Mouse (Mus musculus): ENCODE results near the gene Tmem129. TPM values are rescaled to one million over a fixed set of nuclear protein-coding genes. Genes with fewer than 3 reads are reported as not detected.

The Tmem129 gene
- polyA plus RNA-seq, 1 experiment from 2014 or later = 34.0 TPM

GRCm38 (mm10) chr5:33637606-33638350 lies 20.4 kb downstream of the Tmem129 start:
- Histone ChIP-seq H3K27me3 (ENCODE audit: control insufficient read depth, insufficient read depth, low read length) (no peaks in the 10 kb centered on the region), H3K36me3 (ENCODE audit: control insufficient read depth, insufficient read depth, low read length) (peaks cover 11% of the 10 kb centered on the region; the same call in 1 of the 2 replicates), H3K27ac (ENCODE audit: low read length) (no peak overlapping the region), H3K9ac (ENCODE audit: low read length) (no peak overlapping the region), H3K4me1 (ENCODE audit: control insufficient read depth, insufficient read depth, low read length) (no peaks in the 10 kb centered on the region), H3K9me3 (replicated peaks; ENCODE audit: control insufficient read depth, low read length) (no peaks in the 10 kb centered on the region), H3K4me2 (ENCODE audit: low read depth, low read length) (no peak overlapping the region), H3K4me3 (replicated peaks; ENCODE audit: low read length) (no peak overlapping the region)
- 78% methylated on average over 3 of the region's 3 CpGs for WGBS
- no peak for ATAC-seq (ENCODE audit: insufficient read depth, low FRiP score)

GRCm38 (mm10) chr5:33635361-33635760 lies 22.9 kb downstream of the Tmem129 start:
- 82% methylated on average over 3 of the region's 3 CpGs for WGBS
- H3K27me3 ChIP-seq (ENCODE audit: control insufficient read depth, insufficient read depth, low read length) = no peaks in the 10 kb centered on the region
- no peak overlapping the region for H3K4me3 ChIP-seq (replicated peaks; ENCODE audit: low read length)
- peaks cover 11% of the 10 kb centered on the region; the same call in 1 of the 2 replicates for H3K36me3 ChIP-seq (ENCODE audit: control insufficient read depth, insufficient read depth, low read length)
- ATAC-seq (ENCODE audit: insufficient read depth, low FRiP score) = no peak
- no peak overlapping the region for H3K27ac ChIP-seq (ENCODE audit: low read length)
- peaks cover 4% of the 10 kb centered on the region; the same call in 1 of the 2 replicates for H3K4me1 ChIP-seq (ENCODE audit: control insufficient read depth, insufficient read depth, low read length)
- H3K4me2 ChIP-seq (ENCODE audit: low read depth, low read length) = no peak overlapping the region
- no peak overlapping the region for H3K9ac ChIP-seq (ENCODE audit: low read length)
- H3K9me3 ChIP-seq (replicated peaks; ENCODE audit: control insufficient read depth, low read length) = no peaks in the 10 kb centered on the region

DNA sequence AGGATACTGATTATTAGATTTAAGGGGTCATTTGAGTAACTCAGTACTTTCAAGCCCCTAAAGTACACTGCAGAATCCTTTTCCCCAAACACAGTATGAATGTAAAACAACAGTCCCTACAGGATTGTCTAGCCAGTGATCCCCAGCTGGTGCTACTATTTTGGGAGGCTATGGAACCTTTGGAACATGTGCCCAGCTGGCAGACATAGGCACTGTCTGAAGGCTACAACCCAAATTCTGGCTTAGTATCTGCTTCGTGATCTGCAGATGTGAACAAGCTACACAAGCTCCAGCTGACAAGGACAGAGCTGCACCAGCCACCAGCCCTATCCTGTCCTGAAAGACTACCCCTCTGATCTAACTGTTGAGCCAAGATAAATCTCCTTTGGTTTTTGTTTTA lies 25.7 kb downstream of the Tmem129 start:
- no peak overlapping the region for H3K27ac ChIP-seq (ENCODE audit: low read length)
- peaks cover 18% of the 10 kb centered on the region for H3K4me1 ChIP-seq (ENCODE audit: control insufficient read depth, insufficient read depth, low read length)
- no peaks in the 10 kb centered on the region for H3K27me3 ChIP-seq (ENCODE audit: control insufficient read depth, insufficient read depth, low read length)
- no peak overlapping the region for H3K4me2 ChIP-seq (ENCODE audit: low read depth, low read length)
- H3K9ac ChIP-seq (ENCODE audit: low read length) = no peak overlapping the region
- peaks cover 3% of the 10 kb centered on the region; the same call in 1 of the 2 replicates for H3K36me3 ChIP-seq (ENCODE audit: control insufficient read depth, insufficient read depth, low read length)
- H3K9me3 ChIP-seq (replicated peaks; ENCODE audit: control insufficient read depth, low read length) = no peaks in the 10 kb centered on the region
- WGBS = 74% methylated on average over 1 of the region's 1 CpGs
- ATAC-seq (ENCODE audit: insufficient read depth, low FRiP score) = no peak
- H3K4me3 ChIP-seq (replicated peaks; ENCODE audit: low read length) = no peak overlapping the region

GRCm38 (mm10) chr5:33630615-33631014 lies 27.6 kb downstream of the Tmem129 start:
- H3K36me3 ChIP-seq (ENCODE audit: control insufficient read depth, insufficient read depth, low read length) = no peaks in the 10 kb centered on the region
- H3K4me3 ChIP-seq (replicated peaks; ENCODE audit: low read length) = peak overlapping the region; percentile 95
- ATAC-seq (ENCODE audit: insufficient read depth, low FRiP score) = no peak
- H3K9me3 ChIP-seq (replicated peaks; ENCODE audit: control insufficient read depth, low read length) = no peaks in the 10 kb centered on the region
- 48% methylated on average over 4 of the region's 4 CpGs for WGBS
- H3K9ac ChIP-seq (ENCODE audit: low read length) = peak overlapping the region; percentile 78
- peak overlapping the region; percentile 84 for H3K27ac ChIP-seq (ENCODE audit: low read length)
- no peaks in the 10 kb centered on the region for H3K27me3 ChIP-seq (ENCODE audit: control insufficient read depth, insufficient read depth, low read length)
- H3K4me1 ChIP-seq (ENCODE audit: control insufficient read depth, insufficient read depth, low read length) = peaks cover 18% of the 10 kb centered on the region
- peak overlapping the region; percentile 95 for H3K4me2 ChIP-seq (ENCODE audit: low read depth, low read length)

- Histone ChIP-seq H3K27ac (ENCODE audit: low read length) (peak overlapping the region; percentile 84), H3K9ac (ENCODE audit: low read length) (peak overlapping the region; percentile 78), H3K4me2 (ENCODE audit: low read depth, low read length) (peak overlapping the region; percentile 95), H3K27me3 (ENCODE audit: control insufficient read depth, insufficient read depth, low read length) (no peaks in the 10 kb centered on the region), H3K36me3 (ENCODE audit: control insufficient read depth, insufficient read depth, low read length) (no peaks in the 10 kb centered on the region), H3K4me1 (ENCODE audit: control insufficient read depth, insufficient read depth, low read length) (peaks cover 18% of the 10 kb centered on the region), H3K9me3 (replicated peaks; ENCODE audit: control insufficient read depth, low read length) (no peaks in the 10 kb centered on the region), H3K4me3 (replicated peaks; ENCODE audit: low read length) (peak overlapping the region; percentile 95)
- 2% methylated on average over 9 of the region's 9 CpGs for WGBS
- ATAC-seq (ENCODE audit: insufficient read depth, low FRiP score) = peak; percentile 20; the same call in 1 of the 2 replicates
Measured at GRCm38 (mm10) chr5:33630061-33630460, 28.2 kb downstream of the Tmem129 start.

GRCm38 (mm10) chr5:33629301-33629987 lies 28.8 kb downstream of the Tmem129 start, which contains the start of the genes Fam53a and Gm9903:
Gene Fam53a, minus strand, starts transcription at chr5:33629635.
Gene Gm9903, plus strand, starts transcription at chr5:33629925.
- peak within 1 kb of the TSS; percentile 95 for H3K4me2 ChIP-seq (ENCODE audit: low read depth, low read length)
- peaks cover 18% of the 10 kb centered on the region for H3K4me1 ChIP-seq (ENCODE audit: control insufficient read depth, insufficient read depth, low read length)
- peak; percentile 97 for ATAC-seq (ENCODE audit: insufficient read depth, low FRiP score)
- no peaks in the 10 kb centered on the region for H3K27me3 ChIP-seq (ENCODE audit: control insufficient read depth, insufficient read depth, low read length)
- under 1% methylated on average over 84 of the region's 99 CpGs for WGBS
- H3K9me3 ChIP-seq (replicated peaks; ENCODE audit: control insufficient read depth, low read length) = no peaks in the 10 kb centered on the region
- peak within 1 kb of the TSS; percentile 89 for H3K9ac ChIP-seq (ENCODE audit: low read length)
- peak within 1 kb of the TSS; percentile 93 for H3K27ac ChIP-seq (ENCODE audit: low read length)
- peak within 1 kb of the TSS; percentile 95 for H3K4me3 ChIP-seq (replicated peaks; ENCODE audit: low read length)
- no peaks in the 10 kb centered on the region for H3K36me3 ChIP-seq (ENCODE audit: control insufficient read depth, insufficient read depth, low read length)

GRCm38 (mm10) chr5:33628820-33629300 lies 29.4 kb downstream of the Tmem129 start:
- H3K9me3 ChIP-seq (replicated peaks; ENCODE audit: control insufficient read depth, low read length) = no peaks in the 10 kb centered on the region
- H3K9ac ChIP-seq (ENCODE audit: low read length) = peak overlapping the region; percentile 89
- no peak; the same call in 1 of the 2 replicates for ATAC-seq (ENCODE audit: insufficient read depth, low FRiP score)
- H3K27me3 ChIP-seq (ENCODE audit: control insufficient read depth, insufficient read depth, low read length) = no peaks in the 10 kb centered on the region
- peak overlapping the region; percentile 93 for H3K27ac ChIP-seq (ENCODE audit: low read length)
- H3K4me1 ChIP-seq (ENCODE audit: control insufficient read depth, insufficient read depth, low read length) = peaks cover 18% of the 10 kb centered on the region
- WGBS = under 1% methylated on average over 24 of the region's 24 CpGs
- H3K4me3 ChIP-seq (replicated peaks; ENCODE audit: low read length) = peak overlapping the region; percentile 95
- peak overlapping the region; percentile 86 for H3K4me2 ChIP-seq (ENCODE audit: low read depth, low read length)
- no peaks in the 10 kb centered on the region for H3K36me3 ChIP-seq (ENCODE audit: control insufficient read depth, insufficient read depth, low read length)

- Histone ChIP-seq H3K9ac (ENCODE audit: low read length) (peak overlapping the region; percentile 56), H3K4me2 (ENCODE audit: low read depth, low read length) (peak overlapping the region; percentile 86), H3K36me3 (ENCODE audit: control insufficient read depth, insufficient read depth, low read length) (no peaks in the 10 kb centered on the region), H3K27ac (ENCODE audit: low read length) (peak overlapping the region; percentile 27; the same call in 1 of the 2 replicates), H3K27me3 (ENCODE audit: control insufficient read depth, insufficient read depth, low read length) (no peaks in the 10 kb centered on the region), H3K4me3 (replicated peaks; ENCODE audit: low read length) (peak overlapping the region; percentile 95), H3K4me1 (ENCODE audit: control insufficient read depth, insufficient read depth, low read length) (peaks cover 18% of the 10 kb centered on the region), H3K9me3 (replicated peaks; ENCODE audit: control insufficient read depth, low read length) (no peaks in the 10 kb centered on the region)
- no peak for ATAC-seq (ENCODE audit: insufficient read depth, low FRiP score)
- WGBS = 23% methylated on average over 4 of the region's 4 CpGs
Measured at GRCm38 (mm10) chr5:33627968-33628367, 30.2 kb downstream of the Tmem129 start.

DNA sequence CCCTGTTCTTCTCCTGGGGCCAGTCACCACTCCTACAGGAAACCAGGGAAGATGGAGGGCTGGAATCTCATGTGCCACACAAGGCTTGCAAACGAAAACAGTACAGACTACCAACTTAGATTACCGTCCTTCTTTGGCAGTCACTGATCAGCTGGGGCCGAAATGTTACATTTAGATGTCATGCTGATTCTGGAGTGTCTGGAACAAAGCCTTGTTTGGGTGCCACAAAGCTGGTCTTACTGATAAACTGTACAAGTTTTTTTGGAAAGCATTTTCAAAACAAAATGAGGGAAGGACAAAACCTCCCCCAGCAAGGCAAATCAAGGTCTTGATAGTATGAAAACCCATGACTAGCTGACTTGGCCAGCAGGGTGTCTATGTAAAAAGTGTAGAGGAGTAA lies 34.5 kb downstream of the Tmem129 start:
- H3K9me3 ChIP-seq (replicated peaks; ENCODE audit: control insufficient read depth, low read length) = no peaks in the 10 kb centered on the region
- H3K27ac ChIP-seq (ENCODE audit: low read length) = no peak overlapping the region
- H3K4me2 ChIP-seq (ENCODE audit: low read depth, low read length) = no peak overlapping the region
- WGBS = 83% methylated on average over 3 of the region's 3 CpGs
- H3K4me3 ChIP-seq (replicated peaks; ENCODE audit: low read length) = no peak overlapping the region
- H3K36me3 ChIP-seq (ENCODE audit: control insufficient read depth, insufficient read depth, low read length) = no peaks in the 10 kb centered on the region
- H3K4me1 ChIP-seq (ENCODE audit: control insufficient read depth, insufficient read depth, low read length) = peaks cover 8% of the 10 kb centered on the region
- no peak overlapping the region for H3K9ac ChIP-seq (ENCODE audit: low read length)
- H3K27me3 ChIP-seq (ENCODE audit: control insufficient read depth, insufficient read depth, low read length) = no peaks in the 10 kb centered on the region
- no peak for ATAC-seq (ENCODE audit: insufficient read depth, low FRiP score)
